Mouse (Mus musculus) kidney, adult 2 months (tissue): ENCODE data around the gene Ntrk1.

Source experiments
- CTCF ChIP-seq: fragments of 200-500 bp; conservative IDR thresholded peaks from 2 replicates; pipeline ENCODE4 v1.5.1; 2011; ENCODE audit warnings: low read depth, mild to moderate bottlenecking, control low read depth, low read length, moderate library complexity, mixed read lengths; ENCODE audit not compliant: insufficient read depth, insufficient read length
- POLR2A ChIP-seq: fragments of 200-500 bp; IDR thresholded peaks from one replicate; pipeline ENCODE4 v1.6.1; 2011; ENCODE audit warnings: low read depth, low read length, control low read depth

DNA sequence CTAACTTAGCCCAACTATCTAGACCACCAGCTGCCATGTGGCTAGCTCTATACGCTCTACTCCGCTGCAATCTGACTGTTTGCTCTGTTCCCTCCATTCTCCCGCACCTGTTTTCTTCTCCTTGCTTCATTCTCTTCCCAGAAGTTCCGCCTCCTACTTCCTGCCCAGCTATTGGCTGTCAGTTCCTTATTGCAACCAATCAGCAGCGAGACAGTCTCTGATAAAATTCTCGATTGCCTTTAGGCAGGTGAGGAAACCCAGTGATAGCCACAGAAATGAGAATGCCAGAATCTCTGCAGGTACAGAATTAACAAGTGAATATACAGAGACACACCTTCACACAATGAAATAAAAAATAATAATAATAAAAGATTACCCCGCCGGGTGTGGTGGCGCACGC, 34.1 kb upstream of the Ntrk1 start:
- no peak for TF ChIP-seq CTCF
- TF ChIP-seq POLR2A, result no peak
